Mouse (Mus musculus): Measurements from ENCODE around the gene D5Ertd579e. TPM values are rescaled to one million over a fixed set of nuclear protein-coding genes. Genes with fewer than 3 reads are reported as not detected.

The D5Ertd579e gene
- polyA plus RNA-seq, 1 experiment = 27.4 TPM

GRCm38 (mm10) chr5:36625612-36626011, 70.2 kb downstream of the D5Ertd579e start:
- peaks cover 36% of the 10 kb centered on the region for H3K36me3 ChIP-seq (ENCODE audit: control insufficient read depth, insufficient read depth, low read length)
- WGBS = 68% methylated on average over 5 of the region's 5 CpGs
- H3K27ac ChIP-seq (ENCODE audit: insufficient read depth, low read depth, low read length) = no peak overlapping the region
- no peak overlapping the region for H3K4me3 ChIP-seq (ENCODE audit: low read depth, low read length)
- no peaks in the 10 kb centered on the region for H3K27me3 ChIP-seq (ENCODE audit: control insufficient read depth, insufficient read depth, low read length)
- H3K4me1 ChIP-seq (ENCODE audit: control insufficient read depth, insufficient read depth, insufficient read length, low read length) = peaks cover 4% of the 10 kb centered on the region; the same call in 1 of the 2 replicates
- TF ChIP-seq CTCF (IDR thresholded peaks at IDR 0.05; ENCODE audit: extremely low read depth, insufficient read length, insufficient replicate concordance, low read depth, low read length) = no peak
- TF ChIP-seq POLR2A (IDR thresholded peaks at IDR 0.05; ENCODE audit: low read depth, low read length) = no peak

GRCm38 (mm10) chr5:36623670-36624069, 72.2 kb downstream of the D5Ertd579e start:
- no peak for TF ChIP-seq CTCF (IDR thresholded peaks at IDR 0.05; ENCODE audit: extremely low read depth, insufficient read length, insufficient replicate concordance, low read depth, low read length)
- 84% methylated on average over 5 of the region's 5 CpGs for WGBS
- H3K36me3 ChIP-seq (ENCODE audit: control insufficient read depth, insufficient read depth, low read length) = peaks cover 33% of the 10 kb centered on the region
- no peaks in the 10 kb centered on the region for H3K27me3 ChIP-seq (ENCODE audit: control insufficient read depth, insufficient read depth, low read length)
- peaks cover 4% of the 10 kb centered on the region; the same call in 1 of the 2 replicates for H3K4me1 ChIP-seq (ENCODE audit: control insufficient read depth, insufficient read depth, insufficient read length, low read length)
- H3K27ac ChIP-seq (ENCODE audit: insufficient read depth, low read depth, low read length) = no peak overlapping the region
- H3K4me3 ChIP-seq (ENCODE audit: low read depth, low read length) = no peak overlapping the region

GRCm38 (mm10) chr5:36621058-36621449, 74.8 kb downstream of the D5Ertd579e start:
- Histone ChIP-seq H3K27ac (ENCODE audit: insufficient read depth, low read depth, low read length) (no peak overlapping the region; the same call in 1 of the 2 replicates), H3K36me3 (ENCODE audit: control insufficient read depth, insufficient read depth, low read length) (peaks cover 36% of the 10 kb centered on the region), H3K4me1 (ENCODE audit: control insufficient read depth, insufficient read depth, insufficient read length, low read length) (peaks cover 2% of the 10 kb centered on the region; the same call in 1 of the 2 replicates), H3K27me3 (ENCODE audit: control insufficient read depth, insufficient read depth, low read length) (no peaks in the 10 kb centered on the region), H3K4me3 (ENCODE audit: low read depth, low read length) (no peak overlapping the region)
- no peak for TF ChIP-seq POLR2A (IDR thresholded peaks at IDR 0.05; ENCODE audit: low read depth, low read length)
- TF ChIP-seq CTCF (IDR thresholded peaks at IDR 0.05; ENCODE audit: extremely low read depth, insufficient read length, insufficient replicate concordance, low read depth, low read length) = no peak
- WGBS = 75% methylated on average over 5 of the region's 5 CpGs

- Histone ChIP-seq H3K36me3 (ENCODE audit: control insufficient read depth, insufficient read depth, low read length) (peaks cover 40% of the 10 kb centered on the region), H3K4me3 (ENCODE audit: low read depth, low read length) (no peak overlapping the region), H3K4me1 (ENCODE audit: control insufficient read depth, insufficient read depth, insufficient read length, low read length) (no peaks in the 10 kb centered on the region), H3K27ac (ENCODE audit: insufficient read depth, low read depth, low read length) (no peak overlapping the region), H3K27me3 (ENCODE audit: control insufficient read depth, insufficient read depth, low read length) (no peaks in the 10 kb centered on the region)
- TF ChIP-seq POLR2A (IDR thresholded peaks at IDR 0.05; ENCODE audit: low read depth, low read length) (no peak), CTCF (IDR thresholded peaks at IDR 0.05; ENCODE audit: extremely low read depth, insufficient read length, insufficient replicate concordance, low read depth, low read length) (no peak)
- 73% methylated on average over 8 of the region's 8 CpGs for WGBS
Observed at GRCm38 (mm10) chr5:36620409-36621057, 75.3 kb downstream of the D5Ertd579e start.

GRCm38 (mm10) chr5:36618890-36619289, 76.9 kb downstream of the D5Ertd579e start:
- Histone ChIP-seq H3K27me3 (ENCODE audit: control insufficient read depth, insufficient read depth, low read length) (no peaks in the 10 kb centered on the region), H3K36me3 (ENCODE audit: control insufficient read depth, insufficient read depth, low read length) (peaks cover 51% of the 10 kb centered on the region), H3K4me3 (ENCODE audit: low read depth, low read length) (no peak overlapping the region), H3K4me1 (ENCODE audit: control insufficient read depth, insufficient read depth, insufficient read length, low read length) (no peaks in the 10 kb centered on the region), H3K27ac (ENCODE audit: insufficient read depth, low read depth, low read length) (no peak overlapping the region)
- 88% methylated on average over 5 of the region's 5 CpGs for WGBS
- no peak for TF ChIP-seq POLR2A (IDR thresholded peaks at IDR 0.05; ENCODE audit: low read depth, low read length)
- TF ChIP-seq CTCF (IDR thresholded peaks at IDR 0.05; ENCODE audit: extremely low read depth, insufficient read length, insufficient replicate concordance, low read depth, low read length) = no peak

GRCm38 (mm10) chr5:36618356-36618755, 77.5 kb downstream of the D5Ertd579e start:
- peaks cover 56% of the 10 kb centered on the region for H3K36me3 ChIP-seq (ENCODE audit: control insufficient read depth, insufficient read depth, low read length)
- H3K4me1 ChIP-seq (ENCODE audit: control insufficient read depth, insufficient read depth, insufficient read length, low read length) = no peaks in the 10 kb centered on the region
- TF ChIP-seq CTCF (IDR thresholded peaks at IDR 0.05; ENCODE audit: extremely low read depth, insufficient read length, insufficient replicate concordance, low read depth, low read length) (no peak), POLR2A (IDR thresholded peaks at IDR 0.05; ENCODE audit: low read depth, low read length) (no peak)
- 72% methylated on average over 4 of the region's 4 CpGs for WGBS
- no peak overlapping the region for H3K27ac ChIP-seq (ENCODE audit: insufficient read depth, low read depth, low read length)
- H3K27me3 ChIP-seq (ENCODE audit: control insufficient read depth, insufficient read depth, low read length) = no peaks in the 10 kb centered on the region
- no peak overlapping the region for H3K4me3 ChIP-seq (ENCODE audit: low read depth, low read length)

- H3K36me3 ChIP-seq (ENCODE audit: control insufficient read depth, insufficient read depth, low read length) = peaks cover 78% of the 10 kb centered on the region
- WGBS = 79% methylated on average over 4 of the region's 4 CpGs
- no peak overlapping the region for H3K4me3 ChIP-seq (ENCODE audit: low read depth, low read length)
- no peaks in the 10 kb centered on the region for H3K27me3 ChIP-seq (ENCODE audit: control insufficient read depth, insufficient read depth, low read length)
- no peak for TF ChIP-seq CTCF (IDR thresholded peaks at IDR 0.05; ENCODE audit: extremely low read depth, insufficient read length, insufficient replicate concordance, low read depth, low read length)
- no peak for TF ChIP-seq POLR2A (IDR thresholded peaks at IDR 0.05; ENCODE audit: low read depth, low read length)
- no peak overlapping the region for H3K27ac ChIP-seq (ENCODE audit: insufficient read depth, low read depth, low read length)
- H3K4me1 ChIP-seq (ENCODE audit: control insufficient read depth, insufficient read depth, insufficient read length, low read length) = no peaks in the 10 kb centered on the region
Observed at GRCm38 (mm10) chr5:36614124-36614523, 81.7 kb downstream of the D5Ertd579e start.
